Mouse (Mus musculus): Measurements from ENCODE around the gene Serpinb9c.
"Not testable (repeated sequence)": the region's sequence is repeated elsewhere in the genome, so short reads cannot be mapped to it uniquely, and the experiment has no call there.

Serpinb9c gene

DNA sequence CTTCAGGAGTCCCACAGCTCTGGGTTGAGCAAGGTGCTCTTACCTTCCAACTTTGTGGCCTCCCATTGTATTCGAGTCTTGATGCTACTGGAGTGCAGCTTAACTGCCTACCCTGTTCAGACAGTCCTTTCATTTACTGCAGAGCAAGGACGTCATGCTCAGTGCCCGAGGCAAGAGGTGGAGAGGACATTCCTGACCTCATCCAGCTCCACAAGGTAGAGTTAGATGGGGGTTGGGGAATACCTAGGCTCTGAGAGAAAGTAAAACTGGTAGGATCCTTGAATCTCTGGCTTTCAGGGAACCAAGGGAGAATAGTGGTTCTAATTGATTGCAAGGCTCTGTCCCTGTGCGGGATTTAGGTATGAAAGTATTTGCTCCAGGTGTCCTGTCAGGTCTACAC, at the start of gene Serpinb9c:
Serpinb9c (minus strand) TSS at position 101 of the 400 bp plus-strand sequence.
- no peak for DNase-seq

DNA sequence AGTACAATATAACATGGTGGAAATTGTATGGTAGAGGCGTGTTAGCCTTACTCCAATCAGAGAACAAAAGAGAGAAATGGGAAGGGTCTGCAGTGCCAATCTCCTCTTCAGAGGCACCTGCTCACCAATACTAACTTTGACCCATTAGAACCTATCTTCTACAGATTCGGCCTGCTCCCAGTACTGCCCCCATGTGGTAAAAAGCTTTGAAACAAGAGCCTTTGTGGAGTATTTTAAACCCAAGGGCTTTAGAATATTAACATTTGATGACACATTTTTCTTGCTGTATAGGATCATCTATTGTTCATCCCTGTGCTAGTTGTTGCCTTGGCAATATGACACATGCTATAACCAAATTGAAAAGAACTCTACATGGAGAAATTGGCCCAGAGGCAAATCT, 40.2 kb upstream of the Serpinb9c start:
- no peak for DNase-seq

DNA sequence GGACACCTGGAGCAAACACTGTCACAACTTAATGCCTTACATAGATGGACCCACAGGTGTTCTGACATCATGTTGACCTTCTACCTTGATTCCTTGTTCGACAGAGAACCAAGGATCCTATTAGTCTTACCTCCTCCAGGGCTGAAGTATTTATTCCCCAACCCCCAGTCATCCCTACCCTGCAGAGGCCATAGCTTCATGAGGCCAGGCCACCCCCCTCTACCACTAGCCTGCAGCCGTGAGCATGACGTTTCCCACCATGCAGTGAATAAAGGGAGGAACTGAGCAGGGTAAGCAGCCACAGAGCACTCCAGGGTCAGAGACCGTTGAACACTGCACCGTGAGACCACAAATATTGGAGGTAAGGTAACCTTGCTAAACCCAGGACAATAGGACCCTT, 33.1 kb upstream of the Serpinb9c start, which contains the start of gene Serpinb9d:
Serpinb9d (plus strand) TSS at position 301 of the 400 bp plus-strand sequence.
- no peak for DNase-seq

DNA sequence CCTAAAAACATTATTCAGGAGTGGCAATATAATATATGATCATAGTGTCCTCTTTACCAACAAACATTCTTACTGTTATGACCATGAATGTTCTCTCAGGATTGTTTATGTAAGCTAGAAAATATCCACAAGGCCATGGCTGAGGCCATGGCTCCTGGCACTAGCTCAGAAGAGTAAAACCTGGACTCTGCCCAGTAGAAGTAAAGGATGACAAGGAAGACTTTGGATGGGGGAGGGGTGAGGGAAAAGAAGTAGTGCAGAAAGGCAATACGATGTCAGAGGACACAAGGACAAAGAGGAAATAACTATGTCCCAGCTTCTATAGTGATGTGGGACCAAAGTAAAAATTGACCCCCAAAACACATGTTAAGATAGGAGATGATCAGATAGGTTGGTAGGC, 30.9 kb upstream of the Serpinb9c start:
- not testable (repeated sequence) for DNase-seq

DNA sequence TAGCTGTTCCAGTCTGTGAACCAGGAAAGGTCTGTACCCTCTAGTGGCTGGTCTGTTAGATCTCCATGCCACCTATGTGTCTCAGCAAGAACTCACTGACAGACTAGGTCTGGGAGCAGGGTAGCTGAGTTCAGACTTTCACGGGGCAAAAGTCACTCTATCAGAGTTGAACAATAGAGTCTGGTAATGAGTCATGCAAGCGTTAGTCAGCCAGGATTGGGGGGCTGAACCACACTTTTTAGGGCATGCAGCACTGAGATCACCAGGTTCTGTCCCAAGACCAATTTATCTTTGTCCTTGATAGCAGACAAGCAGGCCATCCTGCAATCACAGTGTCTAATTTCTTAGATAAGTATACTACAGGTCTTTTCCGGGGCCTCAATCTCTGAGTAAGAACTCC, 18.1 kb downstream of the Serpinb9c start:
- DNase-seq = no peak

DNA sequence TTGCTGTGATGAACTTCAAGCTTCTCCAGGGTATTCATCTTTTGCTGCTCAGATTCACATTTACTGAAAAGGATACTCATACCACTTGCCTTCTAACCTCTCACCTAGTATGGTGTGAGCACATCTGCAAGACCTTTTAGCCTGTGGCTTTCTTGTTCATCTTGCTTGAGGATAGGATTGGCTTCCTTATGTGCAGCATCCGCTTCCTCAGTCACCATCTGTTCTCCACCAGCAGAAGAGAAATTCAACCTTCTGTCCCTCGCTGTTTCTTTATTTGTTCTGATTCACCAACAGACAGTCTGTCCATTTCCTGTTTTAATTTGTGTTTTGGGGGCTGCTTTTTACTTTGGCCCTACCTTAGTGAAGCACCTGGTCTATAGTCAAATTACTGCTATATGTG, 21.8 kb downstream of the Serpinb9c start:
- peak; percentile 30 for DNase-seq

DNA sequence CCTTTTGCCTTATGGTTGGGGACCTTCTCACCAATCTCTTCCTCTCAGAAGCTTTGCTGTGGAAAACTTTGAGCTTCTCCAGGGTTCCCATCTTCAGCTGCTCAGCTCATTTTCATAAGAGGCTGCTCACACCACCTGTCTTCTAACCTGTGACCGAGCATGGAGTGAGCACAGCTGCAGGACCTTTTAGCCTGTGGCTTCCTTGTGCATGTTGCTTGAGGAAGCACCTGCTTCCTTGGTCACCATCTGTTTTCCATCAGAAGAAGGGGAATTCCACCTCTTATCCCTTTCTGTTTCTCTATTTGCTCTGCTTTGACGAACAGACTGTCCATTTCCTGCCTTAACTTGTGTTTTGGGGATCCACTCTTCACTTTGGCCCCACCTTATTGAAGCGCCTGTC, 46.5 kb downstream of the Serpinb9c start:
- no peak for DNase-seq

DNA sequence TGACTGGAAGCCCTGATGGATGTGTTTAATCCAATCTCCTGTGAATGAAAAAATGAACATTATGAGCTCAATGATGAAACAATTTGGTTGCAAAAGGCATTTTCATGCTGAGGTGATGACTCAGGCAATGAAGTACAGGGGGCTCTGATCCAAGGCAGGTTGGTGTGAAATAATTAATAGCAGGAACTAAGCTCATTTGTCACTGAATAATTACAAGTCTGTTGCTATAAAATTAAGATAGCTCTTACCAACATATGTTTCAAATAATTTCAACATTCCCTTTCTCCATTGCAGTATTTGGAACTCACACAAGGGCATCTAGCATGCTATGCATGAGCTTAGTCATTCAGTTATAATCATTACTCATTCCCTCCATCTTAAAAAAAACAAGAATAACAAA, 53.9 kb downstream of the Serpinb9c start:
- DNase-seq = no peak

All from cerebellum, adult 9-10 months (tissue).